Mouse (Mus musculus): ENCODE measurements at regions not wholly inside any gene's neighbourhood (a gene's known extent, or its start where the extent isn't known, plus 50 kb on each side); places are given as distances from the start of the nearest gene placed in this dataset.

DNA sequence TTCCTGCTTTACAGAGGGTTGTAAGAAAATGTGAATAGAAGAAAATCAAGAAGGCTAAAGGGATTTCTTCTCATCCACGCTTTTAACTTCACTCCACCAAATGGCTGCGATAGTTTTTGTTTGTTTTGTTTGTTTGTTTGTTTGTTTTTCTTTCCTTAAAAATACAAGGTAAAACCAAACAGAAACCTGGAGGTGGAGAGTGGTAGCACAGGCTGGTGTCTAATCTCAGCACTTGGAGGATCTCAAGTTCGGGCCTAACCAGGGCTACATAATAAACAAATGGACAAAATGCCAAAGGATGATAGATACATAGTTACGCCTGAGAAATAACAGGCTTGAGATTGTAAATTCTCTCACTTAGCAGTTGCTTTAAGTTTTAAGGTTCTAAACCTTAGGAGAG is 50.8 kb upstream of the Mboat1 start:
- in situ Hi-C loops (cut with MboI, MseI) = loop anchor here in 1 of 2 experiments (5.0 kb wide), 2 partner anchors 98 to 228 kb away; partner anchors contain the start of genes Cdkal1 and E2f3

DNA sequence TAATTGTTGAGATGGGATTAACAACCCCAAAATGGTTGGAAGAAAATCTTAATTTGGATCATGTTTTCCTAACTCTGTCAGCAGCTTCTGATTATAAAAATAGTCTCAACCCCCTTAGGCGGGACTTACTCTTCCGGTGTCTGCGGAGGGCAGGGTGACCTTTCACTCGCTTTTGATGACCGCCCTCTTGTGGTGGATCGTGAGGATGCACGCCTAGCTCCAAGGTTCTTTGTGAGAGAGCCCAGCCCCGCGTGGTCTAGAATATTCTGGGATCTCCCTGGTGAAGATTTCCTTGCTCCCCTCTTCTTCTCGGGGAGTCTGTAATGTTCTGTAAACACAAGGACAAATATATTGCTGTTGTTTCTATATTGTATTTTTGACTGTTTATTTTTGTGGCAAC is 51.3 kb upstream of the Mboat1 start:
- in situ Hi-C loops (cut with MboI, MseI) = loop anchor here in 1 of 2 experiments (5.0 kb wide), 2 partner anchors 98 to 228 kb away; partner anchors contain the start of genes Cdkal1 and E2f3

DNA sequence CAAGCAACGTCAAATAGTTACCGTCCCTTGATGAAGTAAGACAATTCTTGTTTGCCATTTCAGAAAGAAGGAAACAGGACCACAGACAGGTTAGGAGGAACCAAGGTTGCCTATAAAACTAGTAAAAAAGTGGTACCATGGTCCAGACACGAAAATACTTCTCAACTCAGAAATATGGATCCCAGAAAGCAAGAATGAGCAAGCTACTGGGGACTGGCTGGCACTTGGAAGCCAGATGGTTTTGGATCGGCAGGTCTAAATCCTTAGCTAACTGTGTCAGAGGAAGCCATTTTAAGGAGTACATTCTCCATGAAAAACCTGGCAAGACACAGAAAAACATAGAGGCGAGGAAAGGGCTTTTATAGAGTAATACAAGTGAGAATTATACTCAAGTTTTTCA is 51.9 kb upstream of the Mboat1 start:
- in situ Hi-C loops (cut with MboI, MseI) = loop anchor here in 1 of 2 experiments (5.0 kb wide), 2 partner anchors 97 to 227 kb away; partner anchors contain the start of genes Cdkal1 and E2f3

DNA sequence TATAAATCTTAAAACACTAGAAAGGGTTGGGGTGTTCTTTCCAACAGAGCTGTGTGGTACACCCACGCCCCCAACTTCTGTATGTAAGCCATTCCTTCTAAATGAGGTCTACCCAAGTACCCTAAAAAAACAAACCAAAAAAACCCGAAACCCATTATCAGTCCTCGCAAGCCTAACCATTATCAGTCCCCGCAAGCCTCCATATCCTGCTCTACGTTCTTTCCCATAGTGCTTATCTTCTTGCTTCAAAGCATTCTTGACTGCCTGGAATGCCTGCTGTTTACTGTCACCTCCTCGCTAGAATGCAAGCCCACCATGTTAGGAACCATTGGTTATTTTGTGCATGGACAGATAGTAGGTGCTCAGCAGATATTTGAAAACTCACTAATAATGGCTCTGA is 52.3 kb upstream of the Mboat1 start:
- in situ Hi-C loops (cut with MboI, MseI) = loop anchor here in 1 of 2 experiments (5.0 kb wide), 2 partner anchors 97 to 227 kb away; partner anchors contain the start of genes Cdkal1 and E2f3

DNA sequence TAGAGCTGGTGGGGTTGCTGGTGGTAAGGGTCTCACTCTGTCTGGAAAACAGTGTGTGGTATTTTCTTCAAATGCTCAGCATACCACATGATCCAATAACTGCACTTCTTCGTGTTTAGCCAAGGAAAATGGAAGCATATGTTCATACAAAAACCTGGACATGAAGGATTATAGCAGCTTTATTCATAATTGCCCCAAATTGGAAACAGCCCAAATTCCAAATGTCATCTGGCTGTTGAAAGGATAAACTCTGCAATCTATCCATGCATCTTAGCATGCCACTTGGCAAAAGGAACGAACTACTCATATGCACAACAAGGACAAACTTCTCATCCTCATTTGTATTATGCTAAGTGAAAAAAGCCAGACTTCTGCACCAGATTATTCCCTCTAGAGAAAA is 53.5 kb upstream of the Mboat1 start:
- in situ Hi-C loops (cut with MboI, MseI) = loop anchor here in 1 of 2 experiments (5.0 kb wide), 2 partner anchors 95 to 225 kb away; partner anchors contain the start of genes Cdkal1 and E2f3

DNA sequence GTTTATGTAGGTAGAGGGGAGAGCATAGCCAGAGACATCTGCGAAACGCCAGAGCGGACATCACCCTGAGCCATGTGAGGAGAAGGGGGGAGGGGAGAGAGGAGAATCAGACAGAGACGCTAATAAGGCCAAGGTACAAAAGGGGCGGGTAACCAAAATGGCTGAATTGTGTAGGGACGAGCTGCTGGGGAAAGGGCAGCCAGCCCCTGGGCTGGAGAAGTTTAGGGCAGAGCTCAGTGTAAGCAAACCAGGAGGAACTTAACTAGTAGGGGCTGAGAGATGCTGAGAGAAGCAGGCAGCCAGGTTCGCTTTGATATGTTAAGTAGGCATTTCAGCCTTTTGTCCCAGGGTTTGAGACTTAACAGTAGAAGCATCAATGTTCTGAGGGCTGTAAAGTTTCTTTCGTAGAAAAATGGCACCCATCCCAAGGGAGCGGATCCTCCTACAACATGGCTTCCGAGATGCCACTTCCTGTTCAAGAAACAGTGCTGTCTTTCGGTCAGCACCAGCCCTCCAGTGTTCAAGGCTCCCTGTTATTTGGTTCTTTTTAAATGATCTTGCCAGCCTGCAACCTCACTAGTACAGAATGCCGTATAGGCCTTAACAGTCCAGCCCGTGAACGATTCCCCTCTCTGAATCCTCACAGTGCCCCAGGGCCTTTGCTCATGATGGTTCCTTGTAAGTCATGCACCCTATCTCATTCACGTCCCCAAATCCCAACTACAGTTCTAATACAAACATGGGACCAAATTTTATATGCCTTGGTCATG is 55.4 kb upstream of the Mboat1 start:
- in situ Hi-C loops (cut with MboI, MseI) = loop anchor here in 1 of 2 experiments (5.0 kb wide), 2 partner anchors 94 to 224 kb away; partner anchors contain the start of genes Cdkal1 and E2f3

DNA sequence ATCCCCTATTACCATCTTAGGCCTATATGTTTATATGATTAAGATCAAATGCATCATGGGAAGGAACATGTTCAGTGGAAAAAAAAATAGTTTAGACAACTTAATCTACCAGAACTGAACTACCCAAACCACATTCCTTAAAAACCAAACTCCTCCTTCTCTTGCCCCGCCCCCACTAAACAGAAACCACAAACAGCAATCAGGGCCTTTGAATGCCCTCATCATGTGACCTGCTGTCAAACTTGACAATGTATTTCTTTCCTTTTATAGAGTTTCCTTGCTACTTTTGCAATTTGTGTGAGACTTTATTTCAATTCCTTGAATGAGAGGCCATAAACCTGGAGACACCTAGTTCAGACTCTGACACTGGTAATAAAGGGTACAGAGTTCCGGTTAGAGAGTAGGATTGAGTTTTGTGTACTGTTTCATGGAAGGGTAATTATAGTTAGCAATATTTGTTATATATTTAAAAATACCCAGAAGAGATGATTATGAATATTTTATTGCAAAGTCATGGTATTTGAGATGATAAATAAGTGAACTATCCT is 61.7 kb upstream of the Mboat1 start:
- in situ Hi-C loops (cut with MboI, MseI) = no loop called here

DNA sequence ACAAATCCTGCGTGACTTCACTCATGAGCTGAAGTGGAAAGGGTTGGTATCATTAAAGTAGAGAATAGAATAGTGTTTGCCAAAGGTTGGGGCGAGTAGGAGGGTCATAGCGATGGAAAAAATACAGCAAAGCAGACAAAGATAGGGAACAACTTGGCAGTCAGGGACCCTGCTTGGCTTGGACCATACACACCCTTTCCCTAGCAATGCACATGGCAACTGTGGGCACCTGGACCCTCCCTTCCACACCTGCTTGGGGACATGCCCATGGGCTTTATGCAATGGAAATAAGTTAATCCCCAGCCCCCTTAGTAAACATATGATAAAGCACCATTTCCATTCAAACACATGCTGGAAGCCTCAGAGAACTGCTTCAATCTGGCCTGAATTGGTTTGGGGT is 62.2 kb upstream of the Mboat1 start:
- in situ Hi-C loops (cut with MboI, MseI) = no loop called here

DNA sequence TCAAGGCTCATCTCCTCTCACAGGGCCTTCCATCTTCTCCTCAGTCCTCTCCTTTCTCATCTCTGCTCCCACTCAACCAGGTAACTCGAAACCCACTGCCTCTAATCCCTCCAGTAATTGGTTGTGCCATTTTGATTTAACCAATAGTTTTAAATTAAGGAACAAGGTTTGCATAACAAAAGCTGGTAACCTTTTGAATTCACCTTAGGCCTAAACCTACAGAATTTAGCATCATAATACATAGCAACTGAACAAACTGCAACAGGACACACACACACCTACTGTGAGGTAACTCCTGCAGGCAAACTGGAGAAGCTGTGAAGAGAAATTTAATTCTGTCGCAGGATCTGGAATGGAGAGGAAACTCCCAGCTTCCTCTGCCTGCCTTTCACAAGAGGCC is 66.9 kb upstream of the Mboat1 start:
- in situ Hi-C loops (cut with MboI, MseI) = no loop called here

DNA sequence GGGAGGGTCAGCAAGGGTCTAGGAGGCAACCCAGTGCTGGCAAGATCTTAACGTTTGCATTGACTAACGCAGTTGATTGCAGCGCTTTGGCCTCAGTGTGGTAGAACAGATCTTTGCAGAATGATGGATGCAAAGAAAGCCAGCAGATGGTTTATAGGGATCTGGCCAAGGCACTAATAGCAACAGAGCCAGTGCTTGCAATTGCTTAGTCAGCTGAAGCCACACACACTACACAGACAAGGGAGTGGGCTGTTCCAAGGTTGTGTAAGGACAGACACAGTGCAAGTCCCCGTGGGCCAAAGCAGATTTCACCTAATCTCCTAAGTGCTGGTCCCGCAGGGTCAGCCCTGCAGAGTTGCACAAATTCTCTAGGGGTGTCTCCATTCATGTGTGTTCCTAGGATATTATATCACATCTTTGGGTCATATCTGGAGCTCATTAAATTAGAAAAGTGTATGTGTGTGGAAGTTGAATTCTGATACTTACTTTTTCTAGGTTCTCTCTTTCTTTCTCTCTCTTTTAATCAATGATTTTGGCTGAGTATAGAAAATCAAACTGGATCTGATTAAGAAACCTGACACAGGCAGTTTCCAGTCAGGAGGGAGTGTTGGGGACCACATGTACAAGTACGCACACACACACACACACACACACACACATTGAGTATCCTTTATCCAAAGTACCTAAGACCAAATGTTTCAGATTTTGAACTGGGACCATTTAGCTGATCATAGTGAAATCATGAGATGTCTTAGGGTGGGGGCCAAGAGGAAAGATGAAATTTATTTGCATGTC is 68.5 kb upstream of the Mboat1 start:
- in situ Hi-C loops (cut with MboI, MseI) = no loop called here

DNA sequence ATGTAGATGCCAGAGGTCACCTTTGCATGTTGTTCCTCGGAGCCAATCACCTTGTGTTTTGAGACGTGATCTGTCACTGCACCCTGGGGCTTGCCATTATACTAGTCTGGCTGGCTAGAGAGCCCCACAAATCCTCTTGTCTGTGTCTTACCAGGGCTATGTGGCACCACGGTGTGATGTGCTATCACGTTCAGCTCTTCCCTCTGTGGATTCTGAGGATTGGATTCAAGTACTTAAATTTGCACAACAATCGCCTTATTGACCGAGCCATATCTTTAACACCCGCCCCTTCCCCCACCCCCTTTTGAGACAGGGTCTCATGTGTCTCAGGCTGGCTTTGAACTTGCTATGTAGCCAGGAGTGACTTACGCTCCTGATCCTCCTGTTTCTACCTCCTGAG is 70.8 kb upstream of the Mboat1 start:
- in situ Hi-C loops (cut with MboI, MseI) = no loop called here

DNA sequence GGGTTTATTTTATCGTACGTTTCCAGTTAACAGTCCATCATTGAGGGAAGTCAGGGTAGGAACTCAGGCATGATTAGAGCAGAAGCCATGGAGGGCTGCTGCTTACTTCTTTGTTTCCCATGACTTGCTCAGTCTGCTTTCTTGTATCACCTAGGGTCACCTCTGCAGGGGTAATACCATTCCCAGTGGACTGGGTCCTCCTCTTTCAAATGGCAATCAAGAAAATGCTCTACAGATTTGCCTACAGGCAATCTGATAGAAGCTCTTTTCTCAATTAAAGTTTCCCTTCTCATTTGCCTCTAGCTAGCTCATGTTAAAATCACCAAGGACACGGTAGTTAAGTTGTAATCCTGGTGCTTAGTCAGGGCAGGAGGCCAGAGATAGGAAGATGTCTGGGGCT is 72.5 kb upstream of the Mboat1 start:
- in situ Hi-C loops (cut with MboI, MseI) = no loop called here

DNA sequence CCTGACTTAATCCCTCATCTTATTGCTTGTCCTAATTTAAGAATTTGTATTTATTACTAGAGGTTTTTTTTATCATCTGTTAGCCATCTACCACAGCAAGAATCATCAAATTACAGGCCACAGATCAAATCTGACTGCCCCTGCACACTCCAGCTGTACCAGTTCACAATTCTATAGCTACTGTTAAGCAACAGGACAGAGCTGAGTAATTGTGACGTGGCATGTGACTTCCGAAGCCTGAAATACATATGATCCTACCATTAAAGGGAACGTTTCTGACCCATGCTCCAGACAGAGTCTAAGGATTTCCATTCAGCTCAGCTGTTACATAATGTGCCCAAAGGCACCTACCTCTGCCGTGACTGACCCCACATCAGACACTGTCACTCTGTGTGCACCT is 74.0 kb upstream of the Mboat1 start:
- in situ Hi-C loops (cut with MboI, MseI) = no loop called here

DNA sequence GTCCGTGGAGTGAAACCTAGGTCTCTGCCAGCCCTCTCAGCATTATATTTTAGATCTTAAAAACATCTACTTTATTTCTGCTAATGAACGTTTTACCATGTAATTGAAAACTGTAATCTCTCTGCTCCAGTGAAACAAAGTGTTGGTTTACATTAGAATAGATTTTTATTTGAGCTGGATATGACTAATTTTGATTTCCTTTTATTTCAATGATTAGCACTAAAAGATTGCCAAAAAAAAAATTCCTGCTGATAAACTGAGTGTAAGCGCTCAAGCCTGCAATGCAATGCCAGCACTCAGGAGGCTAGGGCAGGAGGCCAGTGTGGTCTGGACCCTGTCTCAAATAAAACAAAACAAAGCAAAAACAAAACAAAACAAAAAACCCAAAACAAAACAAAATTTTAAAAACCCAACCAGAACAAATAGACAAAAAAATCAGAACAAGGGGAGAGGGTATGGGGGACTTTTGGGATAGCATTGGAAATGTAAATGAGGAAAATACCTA is 69.3 kb upstream of the E2f3 start:
- in situ Hi-C loops (cut with MboI, MseI) = no loop called here

DNA sequence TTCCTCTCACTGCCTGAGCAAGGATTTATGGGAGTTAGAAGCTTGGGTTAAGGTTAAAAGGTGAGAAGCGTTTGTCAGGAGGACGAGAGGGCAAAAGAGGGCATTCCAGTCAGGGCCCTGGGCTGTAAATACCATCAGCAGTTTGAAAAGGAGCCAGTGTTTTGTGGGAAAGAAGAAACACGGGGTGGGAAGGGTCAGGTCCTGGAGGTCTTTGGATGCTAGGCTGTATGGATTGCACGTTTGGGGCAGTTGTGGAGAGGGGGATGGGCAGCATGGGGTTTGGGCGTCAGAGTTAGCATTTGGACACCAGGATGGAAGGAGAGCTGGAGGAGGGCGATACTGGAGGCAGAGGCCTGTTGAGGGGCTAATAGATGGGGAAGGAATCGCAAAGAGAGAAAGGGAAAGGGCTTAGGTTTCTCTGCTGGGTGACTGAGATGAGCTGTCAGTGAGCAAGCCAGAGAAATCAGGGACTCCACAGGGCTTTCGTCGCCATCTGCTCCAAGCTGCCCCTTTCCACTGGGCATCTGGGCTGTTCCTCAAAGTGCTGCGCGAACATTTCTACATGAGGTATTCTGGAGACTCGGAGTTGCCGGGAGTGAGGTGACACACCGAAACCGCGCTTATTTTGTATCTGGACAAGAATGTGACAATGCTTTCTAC is 66.2 kb upstream of the E2f3 start:
- in situ Hi-C loops (cut with MboI, MseI) = no loop called here

DNA sequence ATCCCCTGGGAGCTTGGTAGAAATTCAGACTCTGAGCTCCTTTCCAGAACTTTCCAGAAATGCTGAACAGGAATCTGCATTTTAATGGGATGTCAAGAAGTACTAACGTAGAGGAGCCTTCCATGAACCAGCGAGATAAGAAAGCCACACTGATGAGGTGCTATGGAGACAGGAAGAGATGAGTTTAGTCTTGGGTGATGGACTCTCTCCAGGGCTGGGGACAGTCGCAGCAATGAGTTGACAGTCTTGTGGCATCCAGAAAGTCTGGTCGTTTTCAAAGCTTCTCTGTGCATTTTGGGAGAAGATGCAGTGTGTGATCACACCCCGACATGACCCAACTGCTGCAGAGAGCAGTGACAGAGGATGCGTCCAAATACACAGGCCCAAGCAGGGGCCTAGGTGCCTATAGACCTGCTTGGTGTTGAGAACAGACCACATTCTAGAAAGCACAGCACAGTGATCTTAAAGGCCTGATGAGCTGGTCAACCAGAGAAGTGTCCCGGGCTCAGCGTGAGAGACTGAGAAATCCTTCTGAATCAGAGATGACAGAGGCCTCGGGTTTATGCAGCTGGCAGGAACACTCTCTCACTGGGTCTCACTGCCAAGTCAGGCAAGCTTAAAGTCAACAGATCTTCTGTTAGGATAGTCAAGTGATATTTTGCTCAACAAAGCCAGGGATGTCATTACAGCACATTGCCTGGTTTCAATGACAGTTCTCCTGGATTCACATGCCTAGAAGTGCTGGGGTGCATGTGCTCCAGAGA is 65.1 kb upstream of the E2f3 start:
- in situ Hi-C loops (cut with MboI, MseI) = no loop called here

DNA sequence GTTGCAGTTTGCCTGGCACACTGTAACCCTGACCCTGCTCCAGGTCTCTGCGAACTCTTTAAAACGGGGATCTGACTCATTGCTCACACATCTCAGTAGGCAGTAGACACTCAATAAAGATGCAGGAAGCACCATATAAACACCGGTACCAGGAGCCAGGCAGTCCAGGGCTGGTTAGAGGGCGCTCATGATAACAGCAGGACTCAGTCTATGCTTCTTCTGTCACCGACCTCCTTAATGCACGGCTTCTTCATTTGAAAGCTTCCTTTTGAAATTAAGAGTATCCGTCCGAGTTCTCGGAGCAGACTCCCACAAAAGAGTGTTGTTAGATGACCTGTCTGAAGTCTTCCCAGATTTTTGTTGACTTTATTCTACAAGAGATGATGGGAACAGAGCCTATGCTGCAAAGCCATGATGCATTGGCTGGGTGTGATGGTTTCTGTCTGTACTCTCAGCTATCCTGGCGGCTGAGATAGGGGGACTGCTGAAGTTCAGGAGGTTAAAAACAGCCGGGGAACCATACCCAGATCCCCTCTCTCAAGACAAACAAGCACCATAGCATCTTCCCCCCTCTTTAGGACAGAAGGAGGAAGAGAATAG is 62.5 kb upstream of the E2f3 start:
- in situ Hi-C loops (cut with MboI, MseI) = no loop called here

DNA sequence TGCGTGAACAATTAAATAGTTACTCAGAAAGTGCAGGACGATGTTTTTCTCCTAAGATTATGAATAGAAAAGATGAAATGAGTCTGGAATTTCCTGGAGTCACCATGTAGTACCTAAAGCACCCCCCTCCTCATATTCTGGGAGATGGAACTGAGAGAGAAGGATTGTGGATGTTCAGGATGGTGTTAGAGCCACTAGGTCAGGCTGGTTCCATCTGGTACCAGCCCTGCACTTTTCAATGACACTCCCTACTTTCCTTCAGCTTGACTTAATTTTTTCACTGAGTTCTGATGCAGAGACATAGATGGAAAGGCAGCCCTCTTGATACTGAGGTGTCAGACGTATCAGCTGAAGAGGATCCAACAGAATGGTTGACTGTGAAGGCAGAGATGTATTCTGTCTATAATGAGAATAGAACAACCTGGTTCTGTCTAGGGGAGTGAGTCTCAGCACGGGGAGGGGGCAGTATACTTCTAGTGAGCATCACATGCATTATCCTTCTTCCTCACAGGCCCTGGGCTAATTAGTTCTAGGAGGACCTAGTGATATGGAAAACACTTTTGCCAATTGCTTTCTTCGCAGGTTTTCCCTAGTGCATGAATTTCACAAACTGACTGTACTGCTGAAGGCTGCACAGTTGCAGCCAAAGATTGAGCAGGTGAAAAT is 60.8 kb upstream of the E2f3 start:
- in situ Hi-C loops (cut with MboI, MseI) = no loop called here

DNA sequence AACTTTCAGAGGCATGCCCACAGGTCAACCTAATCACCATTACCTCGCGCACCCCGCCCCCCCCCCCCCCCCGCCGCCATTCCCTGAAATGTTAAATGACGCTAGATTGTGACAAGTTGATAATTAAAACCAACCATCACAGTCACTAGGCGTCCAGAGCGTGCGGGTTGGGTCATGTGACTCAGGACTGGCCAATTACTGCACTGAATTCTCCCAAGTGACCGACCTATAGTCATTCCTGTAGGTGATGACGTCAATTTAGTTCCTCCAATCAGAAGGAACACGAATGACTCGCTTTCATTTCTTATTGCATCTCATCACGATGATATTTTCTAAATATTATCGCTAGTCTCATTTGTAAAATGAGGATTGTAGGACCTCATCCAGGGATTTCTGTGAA is 60.2 kb upstream of the E2f3 start:
- in situ Hi-C loops (cut with MboI, MseI) = no loop called here

DNA sequence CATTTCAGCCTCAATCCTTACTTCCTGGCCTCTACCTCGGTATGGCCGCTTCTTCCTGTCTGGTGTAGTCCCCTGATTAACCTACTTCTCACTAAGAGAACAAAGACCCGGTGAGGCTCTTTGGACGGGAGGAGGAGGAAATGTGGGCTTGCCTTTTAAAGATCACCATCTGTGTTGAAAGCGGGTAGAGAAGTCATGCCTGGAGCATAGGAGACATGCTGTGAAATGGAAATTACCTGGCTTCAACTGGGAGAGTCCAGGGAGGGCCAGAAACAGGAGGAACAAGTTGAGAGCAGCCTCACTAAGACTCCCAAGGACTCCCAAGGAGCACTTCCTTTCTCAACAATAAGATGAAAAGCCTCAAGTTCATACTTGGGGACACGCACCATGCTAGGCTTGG is 59.4 kb upstream of the E2f3 start:
- in situ Hi-C loops (cut with MboI, MseI) = no loop called here
